Mouse (Mus musculus) adipocyte (in vitro differentiated cells): Measurements from ENCODE around the gene Klhdc9.
"Not testable (repeated sequence)": the region's sequence is repeated elsewhere in the genome, so short reads cannot be mapped to it uniquely, and the experiment has no call there.

Experiments
- DNase-seq: peaks from one replicate; pipeline ENCODE4 v3.0.0-alpha.2; 2016; ENCODE audit warnings: low spot score

Gene Klhdc9

DNA sequence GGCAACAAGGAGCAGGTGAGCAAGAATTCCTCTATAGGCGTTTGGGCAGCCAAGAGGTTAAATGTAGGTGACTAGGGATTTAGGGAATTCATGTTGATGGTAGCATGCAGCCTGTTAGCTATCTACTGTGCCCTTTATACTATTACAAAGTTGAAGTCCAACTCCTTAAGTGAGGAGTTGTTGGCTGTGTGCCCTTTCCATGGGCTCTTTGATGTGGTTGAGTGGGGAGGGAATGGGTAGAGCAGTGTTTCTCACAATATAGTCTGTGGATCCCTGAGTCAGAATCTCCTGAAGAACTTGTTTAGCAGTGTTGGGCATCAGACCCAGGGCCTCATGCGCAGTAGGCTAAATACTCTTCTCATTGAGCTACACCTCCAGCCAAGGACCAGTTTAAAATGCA, 3.8 kb downstream of the Klhdc9 start:
- DNase-seq = no peak

GRCm38 (mm10) chr1:171355812-171356340, 4.7 kb downstream of the Klhdc9 start:
- no peak for DNase-seq

- no peak for DNase-seq
Measured at GRCm38 (mm10) chr1:171349210-171349609, 11.4 kb downstream of the Klhdc9 start.

DNA sequence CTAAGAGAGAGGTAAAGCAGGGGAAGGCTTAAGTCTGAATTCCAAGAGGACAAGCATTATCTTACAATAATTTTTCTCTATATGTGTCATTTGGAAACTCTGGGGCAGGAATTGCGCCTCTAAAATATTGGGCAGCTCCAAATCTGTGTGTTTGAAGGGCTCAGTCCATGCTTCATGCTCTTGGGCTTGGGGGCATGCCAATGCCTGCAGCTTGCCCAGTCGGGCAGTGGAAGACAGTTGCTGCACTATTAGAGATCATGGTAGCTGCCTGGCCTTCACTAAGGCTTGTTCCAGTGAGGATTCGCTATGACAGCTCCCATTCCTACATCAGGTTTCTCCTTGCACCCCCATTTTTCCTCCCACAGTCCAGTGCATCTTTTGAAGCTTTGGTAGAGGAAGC, 11.9 kb downstream of the Klhdc9 start:
- peak; percentile 54 for DNase-seq

DNA sequence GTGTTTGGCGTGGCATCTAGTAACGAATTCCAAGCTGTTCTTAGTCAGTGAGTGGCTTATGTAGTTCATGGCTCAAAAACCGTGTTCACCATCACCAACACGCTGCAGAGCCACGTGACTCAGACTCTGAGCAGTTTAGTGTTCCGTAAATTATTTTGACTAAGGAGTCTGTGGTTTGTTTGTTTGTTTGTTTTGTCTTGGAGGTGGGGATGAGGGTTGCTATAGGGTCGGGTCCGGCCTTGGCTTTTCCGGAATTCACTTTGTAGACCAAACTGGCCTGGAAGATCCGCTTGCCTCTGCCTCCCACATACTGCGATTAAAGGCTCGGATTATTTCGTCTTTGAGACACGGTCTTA, 14.5 kb downstream of the Klhdc9 start:
- DNase-seq = no peak

DNA sequence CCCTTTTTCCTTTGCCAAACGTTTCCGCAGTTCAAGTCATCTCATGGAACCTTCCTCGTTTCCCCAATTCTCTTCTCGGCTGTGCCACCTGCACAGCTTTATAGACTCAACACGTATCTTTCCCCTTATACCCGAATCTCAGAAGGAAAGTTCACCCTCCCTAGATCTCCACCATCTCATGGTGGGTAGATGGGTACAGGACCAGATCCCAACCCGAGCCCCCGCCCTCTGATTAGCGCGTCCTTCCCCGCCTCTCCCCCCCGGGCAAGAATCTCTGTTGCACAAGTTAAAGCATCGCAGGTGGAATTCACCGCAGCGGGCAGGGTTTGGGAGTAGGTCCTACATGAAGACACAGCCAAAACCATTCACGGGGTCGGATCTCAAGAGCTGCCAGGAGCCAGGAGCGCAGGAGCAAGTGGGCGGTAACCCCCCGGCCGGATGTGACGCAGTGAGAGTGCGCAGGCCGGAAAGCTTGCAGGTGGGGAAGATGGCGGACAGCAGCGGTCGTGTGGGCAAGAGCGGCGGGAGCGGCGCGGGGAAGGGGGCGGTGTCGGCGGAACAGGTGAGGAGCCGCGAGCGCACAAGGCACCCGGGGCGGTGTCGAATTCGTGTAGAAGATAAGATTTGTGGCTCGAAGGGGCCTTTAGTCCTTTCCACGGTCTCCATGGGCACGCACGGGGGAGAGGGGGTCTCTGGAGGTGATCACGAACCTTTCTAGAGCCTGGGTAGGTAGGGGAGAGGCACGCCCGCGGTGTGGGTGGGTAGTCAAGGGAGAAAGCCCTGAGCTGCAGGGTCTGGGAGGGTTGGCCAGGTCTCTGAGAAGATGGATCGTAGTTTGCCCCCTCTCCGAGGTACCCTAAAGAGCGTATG, 15.1 kb downstream of the Klhdc9 start, which contains the start of the genes Nit1 and Pfdn2:
TSS of gene Nit1 (minus strand) at position 422 of the 870 bp plus-strand sequence.
TSS of gene Pfdn2 (plus strand) at position 446 of the 870 bp plus-strand sequence.
- DNase-seq = peak; percentile 88

DNA sequence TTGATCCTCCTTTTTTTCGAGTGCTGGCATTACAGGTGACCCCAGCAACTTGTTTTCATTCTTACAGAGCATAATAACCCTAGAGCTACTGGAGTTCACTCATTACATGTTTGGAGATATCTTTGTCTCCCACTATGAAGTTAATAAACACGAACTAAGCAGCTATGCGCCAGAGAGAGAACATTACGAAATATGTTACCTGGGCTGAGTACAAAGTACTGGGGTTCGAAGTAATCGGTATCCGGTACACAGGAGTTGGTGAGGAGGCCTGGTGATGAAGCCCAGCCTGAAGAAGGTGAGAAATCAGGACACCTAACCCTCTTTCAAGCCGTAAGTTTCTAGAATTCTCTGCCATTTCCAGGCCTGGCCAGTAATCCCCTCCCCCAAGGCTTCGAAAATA, 15.9 kb downstream of the Klhdc9 start:
- no peak for DNase-seq

DNA sequence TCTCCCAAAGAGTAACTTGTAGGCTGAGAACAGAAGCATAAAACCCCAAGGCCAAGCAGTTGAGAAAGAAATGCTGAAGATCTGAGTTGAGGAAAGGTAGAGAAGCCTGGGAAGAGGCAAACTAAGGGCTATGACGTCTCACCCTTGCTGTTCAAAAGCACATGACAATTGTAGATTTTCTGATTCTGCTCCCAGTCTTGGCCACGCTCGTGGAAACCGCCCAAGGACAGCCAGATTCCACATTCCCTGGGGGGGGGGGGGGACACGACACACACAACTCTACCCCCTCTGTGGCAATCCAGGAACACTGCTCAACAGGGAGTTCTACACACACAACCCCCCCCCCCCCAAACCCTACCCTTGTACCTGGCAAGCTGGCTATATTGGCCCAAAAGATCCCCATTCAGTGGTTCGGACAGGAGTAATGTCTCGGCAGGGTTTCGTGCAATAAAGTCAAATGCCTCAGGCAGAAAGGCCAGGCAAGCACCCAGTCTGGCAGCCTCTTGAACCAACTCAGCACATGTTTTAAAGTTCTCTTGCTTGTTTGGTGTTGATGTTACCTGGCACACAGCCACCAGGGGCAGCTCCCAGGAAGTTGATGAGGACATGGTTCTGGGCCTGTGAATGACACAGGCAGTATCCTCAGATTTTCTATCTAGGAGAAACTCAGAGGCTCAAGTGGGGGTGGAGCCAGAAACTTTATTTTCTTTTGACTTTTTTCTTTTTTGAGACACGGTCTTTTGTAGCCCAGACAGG, 16.5 kb downstream of the Klhdc9 start:
- DNase-seq = peak; percentile 70

DNA sequence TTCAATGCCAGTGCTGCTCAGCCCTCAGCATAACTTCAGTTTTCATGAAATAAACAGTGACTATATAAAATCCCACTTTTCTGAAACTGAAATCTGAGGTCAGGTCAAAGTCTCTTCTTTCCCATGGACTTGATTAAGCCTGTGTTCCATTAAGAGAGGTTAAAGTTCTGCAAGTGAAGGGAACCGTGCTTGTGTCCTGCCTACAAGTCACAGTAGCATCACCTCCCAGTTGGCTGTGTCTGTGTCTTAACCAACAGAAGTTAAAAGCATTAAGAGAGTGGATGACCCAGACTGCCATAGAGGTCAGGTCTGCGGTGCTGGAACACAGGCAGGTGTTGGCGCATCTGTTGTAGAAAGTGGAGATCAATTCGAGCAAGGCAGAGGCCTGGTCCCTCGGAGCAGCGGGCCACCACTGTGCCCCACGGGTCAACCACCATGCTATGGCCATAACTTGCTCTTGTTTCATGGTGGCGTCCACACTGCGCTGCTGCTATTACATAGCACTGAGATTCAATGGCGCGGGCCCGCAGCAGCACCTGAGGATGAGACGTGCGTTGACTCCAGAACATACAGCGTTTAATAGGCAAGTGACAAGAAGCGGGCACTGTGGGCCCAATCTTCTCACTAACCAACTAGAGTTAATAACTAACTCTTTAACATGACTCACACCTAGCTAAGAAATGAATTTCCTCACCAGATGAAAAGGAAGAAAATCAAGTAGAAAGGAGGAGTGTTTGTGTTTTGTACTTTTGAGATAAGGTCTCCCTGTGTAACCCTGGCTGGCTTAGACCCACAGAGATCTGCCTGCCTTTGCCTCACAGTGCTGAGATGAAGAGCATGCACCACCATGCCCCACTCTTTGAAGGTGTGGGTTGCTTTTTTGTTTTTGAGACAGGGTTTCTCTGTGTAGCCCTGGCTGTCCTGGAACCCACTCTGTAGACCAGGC, 18.1 kb downstream of the Klhdc9 start:
- DNase-seq = no peak

DNA sequence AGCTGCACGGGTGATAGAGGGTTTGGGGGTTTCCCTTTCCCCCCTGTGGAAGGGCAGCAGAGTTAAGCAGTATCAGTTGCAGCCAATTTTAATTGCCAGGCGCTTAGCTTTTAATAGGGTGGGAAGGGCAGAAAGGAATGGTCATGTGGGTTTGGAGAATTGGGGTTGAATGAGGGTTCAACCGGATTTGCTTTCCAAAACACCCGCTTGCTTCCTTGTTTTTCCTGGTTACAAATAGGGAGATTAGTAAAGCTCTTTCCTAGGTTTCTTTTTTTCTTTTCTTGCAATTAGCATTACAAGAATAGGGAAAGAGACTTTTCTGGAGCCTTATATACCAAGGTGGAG, 30.4 kb downstream of the Klhdc9 start:
- DNase-seq = peak; percentile 50

GRCm38 (mm10) chr1:171329433-171330215, 31.0 kb downstream of the Klhdc9 start:
- no peak for DNase-seq

- peak; percentile 96 for DNase-seq
Measured at GRCm38 (mm10) chr1:171328839-171329432, 31.7 kb downstream of the Klhdc9 start, which contains the start of gene Dedd. Gene Dedd (plus strand): TSS chr1:171329145.

DNA sequence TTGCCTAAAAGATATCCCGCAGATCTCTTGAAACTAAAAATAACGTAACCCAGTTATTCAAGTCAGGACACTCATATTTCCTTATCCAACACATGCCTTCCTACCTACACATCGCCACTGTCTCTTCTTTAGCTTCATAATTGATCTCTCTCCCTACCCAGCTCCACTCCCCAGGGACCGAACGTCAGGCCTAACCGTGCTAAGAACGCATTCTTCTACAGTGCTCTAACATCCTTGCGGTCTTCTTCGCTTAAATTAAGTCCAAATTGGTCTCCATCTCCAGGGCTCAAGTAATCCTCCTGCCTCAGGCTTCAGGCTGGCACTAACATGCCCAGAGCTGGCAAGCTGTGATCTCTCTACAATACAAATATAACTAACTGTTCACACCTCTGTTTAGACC, 32.4 kb downstream of the Klhdc9 start:
- no peak for DNase-seq

DNA sequence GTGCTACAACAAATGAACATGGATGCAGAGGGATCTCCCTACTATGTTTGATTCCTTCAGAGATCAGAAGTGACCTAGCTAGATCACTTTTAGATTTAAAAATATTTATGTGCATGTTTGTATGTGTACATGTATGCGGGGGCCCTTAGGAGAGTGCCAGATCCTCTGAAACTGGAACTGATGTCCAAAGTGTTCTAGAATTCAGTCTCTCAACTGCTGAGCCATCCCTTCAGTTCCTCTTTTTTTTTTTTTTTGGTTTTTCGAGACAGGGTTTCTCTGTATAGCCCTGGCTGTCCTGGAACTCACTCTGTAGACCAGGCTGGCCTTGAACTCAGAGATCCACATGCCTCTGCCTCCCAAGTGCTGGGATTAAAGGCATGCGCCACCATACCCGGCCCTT, 34.0 kb downstream of the Klhdc9 start:
- DNase-seq = not testable (repeated sequence)

- no peak for DNase-seq
Measured at GRCm38 (mm10) chr1:171325571-171325970, 35.0 kb downstream of the Klhdc9 start.

- no peak for DNase-seq
Measured at GRCm38 (mm10) chr1:171322012-171322411, 38.6 kb downstream of the Klhdc9 start.

GRCm38 (mm10) chr1:171321415-171321814, 39.2 kb downstream of the Klhdc9 start:
- DNase-seq = peak; percentile 48

DNA sequence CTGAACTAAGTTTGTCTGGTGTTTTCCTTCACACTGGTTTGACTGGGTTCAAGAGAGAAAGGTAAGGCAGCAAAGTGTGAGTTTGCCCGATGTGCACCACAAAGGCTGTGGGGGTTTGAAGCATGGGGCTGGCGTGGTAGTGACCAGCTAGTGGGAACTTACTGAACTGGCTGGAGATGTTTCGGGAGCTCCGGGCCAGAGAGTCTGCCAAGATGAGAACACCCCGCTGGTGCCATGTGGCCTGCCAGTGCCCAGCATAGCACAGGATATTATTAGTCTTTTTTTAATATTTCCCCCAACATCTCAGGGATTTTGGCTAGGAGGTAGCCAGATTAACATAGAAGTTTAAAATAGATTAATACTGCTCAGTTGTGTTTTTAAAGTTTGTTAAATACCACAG, 40.4 kb downstream of the Klhdc9 start:
- no peak for DNase-seq

DNA sequence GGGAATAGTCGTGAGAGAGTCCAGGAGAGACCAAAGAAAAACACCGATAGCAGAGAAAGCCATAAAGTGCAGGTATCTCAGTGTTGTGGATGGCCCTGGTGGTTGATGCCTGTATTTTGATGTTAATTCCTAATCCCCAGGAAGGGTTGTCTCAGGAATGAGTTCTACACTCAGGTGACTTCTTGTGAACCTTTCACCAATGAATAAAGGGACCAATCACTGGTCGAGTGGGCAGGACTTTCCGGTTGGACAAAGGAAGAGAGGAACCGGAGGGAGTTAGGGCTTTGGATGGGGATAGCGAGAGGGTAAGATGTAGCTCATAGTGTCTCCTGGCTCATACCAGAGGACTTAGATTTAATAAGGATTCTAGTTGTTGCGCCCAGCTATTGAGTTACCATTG, 40.9 kb downstream of the Klhdc9 start:
- DNase-seq = no peak

- peak; percentile 50 for DNase-seq
Measured at GRCm38 (mm10) chr1:171309321-171309720, 51.3 kb downstream of the Klhdc9 start.
